Mouse (Mus musculus) MEL (cell line): Measurements from ENCODE around the gene Vps29. TPM values are rescaled to one million over a fixed set of nuclear protein-coding genes. Genes with fewer than 3 reads are reported as not detected.

ENCODE experiments used
- DNase-seq: peaks from one replicate; pipeline ENCODE4 v3.0.0; 2011; ENCODE audit warnings: low read depth, low spot score
- H3K27ac ChIP-seq: 2 replicates; pipeline ENCODE4 v1.5.1; 2012; ENCODE audit warnings: low read depth, mild to moderate bottlenecking, control low read depth, low read length, moderate library complexity; ENCODE audit not compliant: control insufficient read depth
- H3K27me3 ChIP-seq, 2 experiments: fragments of 150-350 bp in 1 of 2; sonication (generic) in 1 of 2; 2 replicates each; pipeline ENCODE4 v1.6.1; 2012; ENCODE audit warnings: low read length in 2 of 2, mild to moderate bottlenecking in 2 of 2, improper control_type of control experiment in 1 of 2, moderate library complexity in 1 of 2; ENCODE audit not compliant: insufficient read depth in 2 of 2, control insufficient read depth in 1 of 2
- H3K36me3 ChIP-seq, 2 experiments: 2 replicates each; pipeline ENCODE4 v1.6.1; 2012 to 2014; ENCODE audit warnings: low read length in 2 of 2, improper control_type of control experiment in 1 of 2, inconsistent platforms in 1 of 2, mild to moderate bottlenecking in 1 of 2; ENCODE audit not compliant: insufficient read depth in 2 of 2, control insufficient read depth in 1 of 2
- H3K4me1 ChIP-seq, 2 experiments: fragments of 150-350 bp in 1 of 2; sonication (generic) in 1 of 2; 2 replicates each; pipeline ENCODE4 v1.6.1; 2012; ENCODE audit warnings: low read length in 2 of 2, improper control_type of control experiment in 1 of 2, mild to moderate bottlenecking in 1 of 2; ENCODE audit not compliant: insufficient read depth in 2 of 2, control insufficient read depth in 1 of 2
- H3K4me3 ChIP-seq, 2 experiments: fragments of 150-350 bp in 1 of 2; sonication (generic) in 1 of 2; 2 replicates each; pipeline ENCODE4 v1.5.1; 2012; ENCODE audit warnings: low read depth in 2 of 2, low read length in 2 of 2, mild to moderate bottlenecking in 2 of 2, moderate library complexity in 2 of 2, control low read depth in 1 of 2, improper control_type of control experiment in 1 of 2; ENCODE audit not compliant: control insufficient read depth in 1 of 2, insufficient read depth in 1 of 2
- H3K79me2 ChIP-seq: 2 replicates; pipeline ENCODE4 v1.6.1; 2012; ENCODE audit warnings: mild to moderate bottlenecking, low read length, moderate library complexity; ENCODE audit not compliant: control insufficient read depth, poor library complexity, insufficient read depth
- H3K9ac ChIP-seq: 2 replicates; pipeline ENCODE4 v1.6.1; 2012; ENCODE audit warnings: low read depth, mild to moderate bottlenecking, control low read depth, low read length, moderate library complexity; ENCODE audit not compliant: control insufficient read depth, poor library complexity, severe bottlenecking
- H3K9me3 ChIP-seq: fragments of 150-350 bp; sonication (generic); replicated peaks from 2 replicates; pipeline ENCODE4 v1.6.1; 2012; ENCODE audit warnings: mild to moderate bottlenecking, low read length, improper control_type of control experiment, moderate library complexity; ENCODE audit not compliant: insufficient read depth
- CHD1 ChIP-seq: IDR thresholded peaks from 2 replicates; pipeline ENCODE4 v1.6.1; 2012; ENCODE audit warnings: low read depth, mild to moderate bottlenecking, inconsistent platforms, low read length, improper control_type of control experiment
- CTCF ChIP-seq, 3 experiments: IDR thresholded peaks in 2 of 3; conservative IDR thresholded peaks in 1 of 3; 2 replicates each; pipeline ENCODE4 v1.5.1; 2011 to 2012; ENCODE audit warnings: low read length in 3 of 3, low read depth in 2 of 3, mild to moderate bottlenecking in 2 of 3, improper control_type of control experiment in 1 of 3, inconsistent platforms in 1 of 3, mixed read lengths in 1 of 3, moderate library complexity in 1 of 3; ENCODE audit not compliant: control insufficient read depth in 1 of 3, insufficient read depth in 1 of 3, poor library complexity in 1 of 3, severe bottlenecking in 1 of 3
- E2F4 ChIP-seq: IDR thresholded peaks from 2 replicates; pipeline ENCODE4 v1.6.1; 2011; ENCODE audit warnings: low read depth, low read length, improper control_type of control experiment, borderline replicate concordance
- ELF1 ChIP-seq: IDR thresholded peaks from 2 replicates; pipeline ENCODE4 v1.6.1; 2014; ENCODE audit warnings: low read depth, mild to moderate bottlenecking, inconsistent platforms, low read length, improper control_type of control experiment, moderate library complexity
- EP300 ChIP-seq, 2 experiments: IDR thresholded peaks; 2 replicates each; pipeline ENCODE4 v1.6.1; 2011; ENCODE audit warnings: improper control_type of control experiment in 2 of 2, low read length in 2 of 2, low read depth in 1 of 2, mild to moderate bottlenecking in 1 of 2
- GABPA ChIP-seq: IDR thresholded peaks from 2 replicates; pipeline ENCODE4 v1.6.1; 2012; ENCODE audit warnings: low read depth, mild to moderate bottlenecking, inconsistent platforms, low read length, improper control_type of control experiment, moderate library complexity
- GATA1 ChIP-seq: IDR thresholded peaks from 2 replicates; pipeline ENCODE4 v1.6.1; 2011; ENCODE audit warnings: low read depth, low read length, improper control_type of control experiment
- HCFC1 ChIP-seq: IDR thresholded peaks from 2 replicates; pipeline ENCODE4 v1.6.1; 2012; ENCODE audit warnings: low read depth, mild to moderate bottlenecking, inconsistent platforms, low read length, improper control_type of control experiment, moderate library complexity
- JUND ChIP-seq: IDR thresholded peaks from 2 replicates; pipeline ENCODE4 v1.6.1; 2011; ENCODE audit warnings: low read depth, mild to moderate bottlenecking, improper control_type of control experiment, low read length
- MAFK ChIP-seq: IDR thresholded peaks from 2 replicates; pipeline ENCODE4 v1.6.1; 2011; ENCODE audit warnings: low read depth, mild to moderate bottlenecking, low read length, improper control_type of control experiment, borderline replicate concordance
- MAX ChIP-seq: IDR thresholded peaks from 2 replicates; pipeline ENCODE4 v1.6.1; 2011; ENCODE audit warnings: low read length, improper control_type of control experiment
- MAZ ChIP-seq: IDR thresholded peaks from 2 replicates; pipeline ENCODE4 v1.6.1; 2012; ENCODE audit warnings: low read depth, mild to moderate bottlenecking, inconsistent platforms, low read length, improper control_type of control experiment
- MEF2A ChIP-seq: IDR thresholded peaks from 2 replicates; pipeline ENCODE4 v1.6.1; 2014; ENCODE audit warnings: low read depth, mild to moderate bottlenecking, inconsistent platforms, low read length, improper control_type of control experiment; ENCODE audit not compliant: poor library complexity, insufficient replicate concordance, severe bottlenecking; ENCODE audit errors: extremely low read depth
- MYB ChIP-seq: IDR thresholded peaks from 2 replicates; pipeline ENCODE4 v1.6.1; 2011; ENCODE audit warnings: mild to moderate bottlenecking, low read depth, low read length, improper control_type of control experiment
- NELFE ChIP-seq: IDR thresholded peaks from 2 replicates; pipeline ENCODE4 v1.6.1; 2011; ENCODE audit warnings: low read depth, low read length, improper control_type of control experiment
- NRF1 ChIP-seq: IDR thresholded peaks from 2 replicates; pipeline ENCODE4 v1.6.1; 2014; ENCODE audit warnings: low read depth, mild to moderate bottlenecking, inconsistent platforms, low read length, improper control_type of control experiment, moderate library complexity; ENCODE audit not compliant: poor library complexity, insufficient read depth, severe bottlenecking
- POLR2AphosphoS2 ChIP-seq: IDR thresholded peaks from 2 replicates; pipeline ENCODE4 v1.6.1; 2011; ENCODE audit warnings: low read length, improper control_type of control experiment
- RAD21 ChIP-seq: IDR thresholded peaks from 2 replicates; pipeline ENCODE4 v1.6.1; 2011; ENCODE audit warnings: mild to moderate bottlenecking, low read depth, low read length, improper control_type of control experiment
- RCOR1 ChIP-seq: IDR thresholded peaks from 2 replicates; pipeline ENCODE4 v1.6.1; 2012; ENCODE audit warnings: low read depth, mild to moderate bottlenecking, inconsistent platforms, low read length, improper control_type of control experiment
- SIN3A ChIP-seq: IDR thresholded peaks from 2 replicates; pipeline ENCODE4 v1.6.1; 2012; ENCODE audit warnings: low read length, improper control_type of control experiment, inconsistent platforms
- TBP ChIP-seq: IDR thresholded peaks from 2 replicates; pipeline ENCODE4 v1.8.0; 2011; ENCODE audit warnings: low read depth, low read length, improper control_type of control experiment
- TCF12 ChIP-seq: IDR thresholded peaks from 2 replicates; pipeline ENCODE4 v1.6.1; 2014; ENCODE audit warnings: low read depth, mild to moderate bottlenecking, inconsistent platforms, low read length, improper control_type of control experiment, moderate library complexity
- UBTF ChIP-seq: IDR thresholded peaks from 2 replicates; pipeline ENCODE4 v1.6.1; 2012; ENCODE audit warnings: low read depth, mild to moderate bottlenecking, inconsistent platforms, low read length, improper control_type of control experiment, moderate library complexity, borderline replicate concordance; ENCODE audit not compliant: insufficient read depth
- USF1 ChIP-seq: IDR thresholded peaks from 2 replicates; pipeline ENCODE4 v1.6.1; 2014; ENCODE audit warnings: low read depth, mild to moderate bottlenecking, inconsistent platforms, low read length, improper control_type of control experiment, moderate library complexity
- ZC3H11A ChIP-seq: IDR thresholded peaks from 2 replicates; pipeline ENCODE4 v1.6.1; 2012; ENCODE audit warnings: low read depth, mild to moderate bottlenecking, inconsistent platforms, low read length, improper control_type of control experiment
- ZMIZ1 ChIP-seq: IDR thresholded peaks from 2 replicates; pipeline ENCODE4 v1.6.1; 2012; ENCODE audit warnings: low read depth, mild to moderate bottlenecking, inconsistent platforms, low read length, improper control_type of control experiment, moderate library complexity
- ZNF384 ChIP-seq: IDR thresholded peaks from 2 replicates; pipeline ENCODE4 v1.6.1; 2012; ENCODE audit warnings: low read depth, mild to moderate bottlenecking, inconsistent platforms, low read length, improper control_type of control experiment
- polyA plus RNA-seq, 2 experiments: library from polyadenylated mRNA; stranded (reverse) in 1 of 2; unstranded in 1 of 2; fragments of >175 nt in 1 of 2; fragments of >200 nt in 1 of 2; gene quantifications; 2 replicates each; pipeline versions ENCODE4 v1.2.1 to v1.2.4; 2012; ENCODE audit warnings: low replicate concordance in 2 of 2, low read depth in 1 of 2; ENCODE audit not compliant: insufficient read length in 2 of 2, insufficient read depth in 1 of 2, missing spikeins in 1 of 2
- total RNA-seq: library from RNA; depleted of rRNA; stranded (reverse); fragments of 300-350 nt; gene quantifications from 2 replicates; pipeline ENCODE4 v1.2.3, GENCODE M21; 2012

Gene Vps29
- total and polyA plus RNA-seq, 3 experiments, result 92.1 to 424 (median 101) TPM

DNA sequence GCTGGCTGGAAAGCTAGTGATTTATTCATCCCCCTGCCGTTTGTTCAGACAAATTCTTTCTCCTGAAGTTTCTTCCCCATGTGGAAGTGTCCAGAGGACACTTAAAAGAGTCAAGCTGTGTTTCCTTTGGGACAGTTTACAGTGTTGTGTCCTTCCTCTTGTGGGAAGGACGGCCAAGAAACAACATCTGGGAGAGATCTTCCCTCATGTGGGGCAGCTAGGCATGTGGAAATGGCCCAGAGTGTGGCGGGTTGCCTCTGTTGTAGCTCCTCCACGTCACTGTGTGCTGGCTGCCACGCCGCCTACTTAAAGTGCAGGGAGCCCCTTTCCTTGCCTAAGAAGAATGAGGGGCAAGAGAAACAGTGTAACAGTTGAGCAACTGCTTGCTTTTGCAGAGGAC lies 58.7 kb downstream of the Vps29 start:
- Histone ChIP-seq H3K79me2 (no peaks in the 10 kb centered on the region), H3K9me3 (no peaks in the 10 kb centered on the region), H3K4me3 (no peak overlapping the region), H3K36me3 (peaks cover 0 to 4% of the 10 kb centered on the region in 2 experiments; a peak in 2 of 4 replicates), H3K27me3 (no peaks in the 10 kb centered on the region), H3K4me1 (peaks cover 0 to 4% of the 10 kb centered on the region in 2 experiments; a peak in 1 of 4 replicates), H3K27ac (no peak overlapping the region), H3K9ac (no peak overlapping the region)
- DNase-seq, result no peak
- TF ChIP-seq USF1, result no peak
- TF ChIP-seq CHD1, result no peak
- no peak for TF ChIP-seq EP300 (IDR thresholded peaks at IDR 0.05; ENCODE audit: low read depth in 1 of 2, low read length in 2 of 2)
- no peak for TF ChIP-seq ZC3H11A
- no peak for TF ChIP-seq ZNF384
- no peak for TF ChIP-seq MAX
- TF ChIP-seq ZMIZ1, result no peak
- TF ChIP-seq MAFK, result no peak
- TF ChIP-seq MEF2A, result no peak
- TF ChIP-seq E2F4, result no peak
- TF ChIP-seq SIN3A, result no peak
- TF ChIP-seq MAZ, result no peak
- no peak for TF ChIP-seq TCF12
- TF ChIP-seq MYB, result no peak
- TF ChIP-seq NELFE, result no peak
- no peak for TF ChIP-seq HCFC1
- no peak for TF ChIP-seq CTCF (IDR thresholded peaks at IDR 0.05 in 2 of 3, conservative IDR thresholded peaks at IDR 0.05 in 1 of 3; ENCODE audit: control insufficient read depth in 1 of 3, insufficient read depth in 1 of 3, low read depth in 2 of 3, low read length in 3 of 3, poor library complexity in 1 of 3, severe bottlenecking in 1 of 3)
- no peak for TF ChIP-seq RCOR1

DNA sequence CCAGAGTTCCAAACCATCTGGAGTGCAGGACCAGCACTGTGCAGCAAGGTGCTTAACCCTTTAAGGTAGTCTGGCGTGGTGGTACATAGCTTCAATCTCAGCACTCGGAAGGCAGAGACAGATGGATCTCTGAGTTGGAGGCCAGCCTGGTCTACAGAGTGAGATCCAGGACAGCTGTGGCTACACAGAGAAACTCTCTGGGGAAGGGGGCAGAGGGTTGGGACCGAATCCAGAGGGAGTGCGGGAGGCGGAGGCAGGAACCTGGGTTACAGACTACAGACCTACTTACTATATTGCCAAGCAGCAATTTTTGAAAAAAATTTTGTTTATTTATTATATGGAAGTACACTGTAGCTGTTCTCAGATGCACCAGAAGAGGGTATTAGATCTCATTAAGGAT lies 60.2 kb downstream of the Vps29 start:
- DNase-seq, result no peak
- Histone ChIP-seq H3K9me3 (no peaks in the 10 kb centered on the region), H3K27ac (no peak overlapping the region), H3K9ac (no peak overlapping the region), H3K4me1 (peaks cover 0 to 4% of the 10 kb centered on the region in 2 experiments; a peak in 1 of 4 replicates), H3K27me3 (no peaks in the 10 kb centered on the region), H3K79me2 (no peaks in the 10 kb centered on the region), H3K4me3 (no peak overlapping the region), H3K36me3 (peaks cover 0 to 2% of the 10 kb centered on the region in 2 experiments; a peak in 2 of 4 replicates)
- TF ChIP-seq ZMIZ1 (no peak), JUND (no peak), CHD1 (no peak), CTCF (IDR thresholded peaks at IDR 0.05 in 2 of 3, conservative IDR thresholded peaks at IDR 0.05 in 1 of 3; ENCODE audit: control insufficient read depth in 1 of 3, insufficient read depth in 1 of 3, low read depth in 2 of 3, low read length in 3 of 3, poor library complexity in 1 of 3, severe bottlenecking in 1 of 3) (no peak), E2F4 (no peak), ZC3H11A (no peak), TCF12 (no peak), NRF1 (no peak), GATA1 (no peak), NELFE (no peak), TBP (no peak), ELF1 (no peak), MAFK (no peak), RAD21 (no peak), POLR2AphosphoS2 (no peak), GABPA (no peak), UBTF (no peak), MYB (no peak)
